Mouse (Mus musculus): ENCODE results near the gene Ccdc169. TPM values are rescaled to one million over a fixed set of nuclear protein-coding genes. Genes with fewer than 3 reads are reported as not detected.
A peak's percentile ranks its signal among the peaks of the same experiment; 100 is the strongest.

Ccdc169 gene
- total RNA-seq (2017), result 0.63 TPM in 1 of 2 replicates, not detected in the other

DNA sequence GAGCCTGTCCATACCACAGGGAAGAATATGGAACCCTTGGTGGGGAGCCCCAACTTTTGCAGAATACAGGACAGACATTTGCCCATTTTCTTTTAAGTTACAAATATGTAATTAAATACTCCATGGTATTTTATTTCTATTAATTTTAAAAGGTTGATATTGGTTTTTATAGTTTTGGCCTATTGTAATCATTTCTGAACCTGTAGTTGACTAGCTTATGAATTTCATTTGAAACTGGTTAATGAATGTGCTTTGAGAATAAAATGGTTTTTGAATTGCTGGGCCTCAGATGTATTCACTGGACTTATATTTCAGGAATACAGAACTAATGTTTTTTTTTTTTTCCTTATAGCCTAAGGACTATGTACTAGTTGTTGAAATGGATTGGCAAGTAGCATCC is at the start of gene Ccdc169:
Gene Ccdc169 (plus strand): TSS at position 301 of the 400 bp plus-strand sequence.
- no peak for ATAC-seq (replicated peaks in 1 of 2; ENCODE audit: insufficient read depth in 1 of 2, low FRiP score in 2 of 2, low TSS enrichment in 1 of 2, low read depth in 1 of 2, poor library complexity in 2 of 2, severe bottlenecking in 2 of 2)

DNA sequence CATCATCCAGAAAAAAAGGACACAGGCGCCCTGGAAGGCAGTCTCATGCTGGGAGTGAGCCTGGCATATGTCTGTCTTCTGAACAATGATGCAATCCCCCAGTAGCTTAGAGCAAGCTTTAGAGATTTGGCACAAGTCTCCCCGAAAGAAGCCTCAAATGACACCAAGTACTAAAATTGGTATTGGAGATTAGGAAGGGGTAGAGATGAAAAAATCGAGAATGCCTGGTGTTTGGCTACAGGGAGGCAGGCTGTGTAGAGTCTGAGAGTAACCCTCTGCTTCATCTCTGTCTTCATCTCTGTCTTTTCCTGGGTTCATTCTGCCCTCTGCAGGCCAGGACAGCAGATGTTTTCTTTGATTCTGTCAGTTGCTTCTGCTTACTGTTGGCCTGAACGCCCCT is 49.8 kb upstream of the Ccdc169 start:
- ATAC-seq (replicated peaks in 1 of 2; ENCODE audit: insufficient read depth in 1 of 2, low FRiP score in 2 of 2, low TSS enrichment in 1 of 2, low read depth in 1 of 2, poor library complexity in 2 of 2, severe bottlenecking in 2 of 2), result no peak

DNA sequence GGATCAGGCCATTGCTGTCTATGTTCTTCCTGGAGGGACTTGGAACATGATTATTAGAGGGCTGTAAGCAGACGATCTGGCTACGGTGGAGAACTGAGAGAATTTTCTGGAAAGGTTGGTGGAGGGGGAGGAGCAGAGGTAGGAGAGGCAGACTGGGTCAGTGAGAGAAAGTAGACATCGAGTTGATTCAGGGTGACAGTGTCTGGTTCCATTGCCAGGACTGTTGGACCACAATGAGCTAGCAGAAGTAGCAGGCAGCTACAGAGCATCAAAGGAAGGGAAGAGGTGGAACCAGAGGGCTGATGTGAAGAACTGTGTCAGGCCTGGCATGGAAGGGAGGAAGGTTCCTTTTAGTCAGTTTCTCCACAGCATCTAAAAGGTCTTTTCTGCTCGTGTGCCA is 48.8 kb upstream of the Ccdc169 start:
- ATAC-seq (replicated peaks in 1 of 2; ENCODE audit: insufficient read depth in 1 of 2, low FRiP score in 2 of 2, low TSS enrichment in 1 of 2, low read depth in 1 of 2, poor library complexity in 2 of 2, severe bottlenecking in 2 of 2), result peak; percentile 69 to 81

DNA sequence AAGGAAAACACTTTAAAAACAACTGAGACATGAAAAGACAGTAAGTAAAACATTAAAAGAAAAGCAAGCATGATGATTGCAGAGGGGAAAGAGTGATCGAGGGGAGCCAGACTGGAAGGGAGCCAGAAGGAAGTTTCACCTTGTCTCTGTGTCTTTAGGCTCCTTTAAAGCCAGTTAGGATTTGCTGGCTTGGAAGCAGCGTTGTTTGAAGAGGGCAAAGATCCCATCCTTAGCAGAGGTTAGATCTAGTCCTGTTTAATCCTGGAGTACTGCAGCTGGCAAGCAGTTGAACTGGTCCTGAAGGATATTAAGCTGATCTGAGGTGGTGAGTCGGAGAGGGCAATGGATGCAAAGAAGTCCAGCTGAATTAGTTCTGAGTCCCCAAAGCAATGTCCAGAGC is 48.3 kb upstream of the Ccdc169 start:
- no peak for ATAC-seq (replicated peaks in 1 of 2; ENCODE audit: insufficient read depth in 1 of 2, low FRiP score in 2 of 2, low TSS enrichment in 1 of 2, low read depth in 1 of 2, poor library complexity in 2 of 2, severe bottlenecking in 2 of 2)

DNA sequence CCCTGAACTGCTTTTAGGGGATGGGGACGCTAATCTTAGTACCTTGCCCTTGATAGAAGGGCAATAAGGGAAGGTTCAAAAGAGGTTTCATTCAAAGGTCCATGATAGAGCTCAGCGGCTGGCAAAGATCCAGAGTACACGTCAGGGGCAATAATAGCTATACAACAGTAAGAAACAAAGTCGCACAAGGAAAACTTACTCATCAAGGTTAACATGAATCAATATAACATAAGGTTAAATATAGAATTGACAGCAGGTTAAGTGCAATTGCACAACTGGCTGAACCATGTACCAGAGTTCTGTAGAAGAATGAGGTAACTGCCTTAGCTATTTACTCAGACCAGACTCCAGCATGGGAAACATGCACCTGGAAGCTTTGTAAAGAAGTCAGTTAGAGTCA is 47.8 kb upstream of the Ccdc169 start:
- ATAC-seq (replicated peaks in 1 of 2; ENCODE audit: insufficient read depth in 1 of 2, low FRiP score in 2 of 2, low TSS enrichment in 1 of 2, low read depth in 1 of 2, poor library complexity in 2 of 2, severe bottlenecking in 2 of 2), result no peak

GRCm38 (mm10) chr3:55093161-55093560 is 44.0 kb upstream of the Ccdc169 start:
- ATAC-seq (replicated peaks in 1 of 2; ENCODE audit: insufficient read depth in 1 of 2, low FRiP score in 2 of 2, low TSS enrichment in 1 of 2, low read depth in 1 of 2, poor library complexity in 2 of 2, severe bottlenecking in 2 of 2), result no peak

DNA sequence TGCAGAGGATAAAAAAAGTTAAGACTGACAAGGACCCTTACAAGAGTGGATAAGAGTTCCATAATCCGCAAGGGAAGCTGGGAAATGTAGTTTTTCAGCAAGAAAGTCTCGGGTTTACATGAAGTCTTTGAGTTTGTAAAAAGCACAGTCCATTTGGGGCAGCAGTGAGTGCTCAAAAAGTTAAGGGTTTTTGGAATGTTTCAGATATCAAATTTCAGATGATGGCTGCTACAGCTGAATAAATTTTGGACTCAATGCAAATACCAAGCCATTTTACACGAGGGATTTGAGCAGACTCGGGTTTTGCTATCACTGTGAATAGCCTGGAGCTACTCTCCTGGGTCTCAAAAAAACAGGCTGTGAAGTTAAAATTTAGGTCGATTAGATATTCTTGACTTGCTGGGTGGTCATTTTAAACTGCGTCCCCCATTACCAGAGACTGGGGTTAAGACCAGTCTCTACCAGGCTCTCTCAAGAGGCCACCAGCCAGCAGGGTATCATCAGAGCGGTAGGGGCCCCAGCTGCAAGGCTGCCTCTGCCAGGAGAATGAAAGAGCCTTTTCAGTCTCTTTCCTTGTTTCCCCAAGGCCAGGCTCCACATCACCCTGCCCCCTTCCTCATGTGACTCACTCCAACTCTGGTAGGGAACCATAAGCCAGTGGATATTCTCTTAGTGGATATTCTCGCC is 41.0 kb upstream of the Ccdc169 start:
- ATAC-seq (replicated peaks in 1 of 2; ENCODE audit: insufficient read depth in 1 of 2, low FRiP score in 2 of 2, low TSS enrichment in 1 of 2, low read depth in 1 of 2, poor library complexity in 2 of 2, severe bottlenecking in 2 of 2), result no peak

DNA sequence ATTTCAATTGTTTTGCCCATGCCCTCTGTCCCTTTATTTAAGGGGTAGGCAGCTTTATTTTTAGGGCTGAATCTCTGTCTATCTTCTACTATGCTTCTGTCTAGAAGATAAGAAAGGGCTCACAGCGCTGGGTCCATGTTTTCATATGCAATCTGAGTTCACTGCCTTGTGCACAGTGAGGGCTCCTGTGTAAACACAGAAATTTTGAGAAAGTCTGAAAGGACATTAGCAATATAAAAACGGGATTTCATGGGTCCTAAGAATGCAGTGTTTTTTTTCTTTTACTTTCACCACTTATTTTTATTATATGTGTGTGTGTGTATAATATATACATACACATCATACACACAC is 40.5 kb upstream of the Ccdc169 start:
- ATAC-seq (replicated peaks in 1 of 2; ENCODE audit: insufficient read depth in 1 of 2, low FRiP score in 2 of 2, low TSS enrichment in 1 of 2, low read depth in 1 of 2, poor library complexity in 2 of 2, severe bottlenecking in 2 of 2), result no peak

- ATAC-seq (replicated peaks in 1 of 2; ENCODE audit: insufficient read depth in 1 of 2, low FRiP score in 2 of 2, low TSS enrichment in 1 of 2, low read depth in 1 of 2, poor library complexity in 2 of 2, severe bottlenecking in 2 of 2), result no peak
These were observed 40.0 kb upstream of the Ccdc169 start for GRCm38 (mm10) chr3:55097186-55097585.

- ATAC-seq (replicated peaks in 1 of 2; ENCODE audit: insufficient read depth in 1 of 2, low FRiP score in 2 of 2, low TSS enrichment in 1 of 2, low read depth in 1 of 2, poor library complexity in 2 of 2, severe bottlenecking in 2 of 2), result no peak
These were observed 39.1 kb upstream of the Ccdc169 start for GRCm38 (mm10) chr3:55098014-55098413.

DNA sequence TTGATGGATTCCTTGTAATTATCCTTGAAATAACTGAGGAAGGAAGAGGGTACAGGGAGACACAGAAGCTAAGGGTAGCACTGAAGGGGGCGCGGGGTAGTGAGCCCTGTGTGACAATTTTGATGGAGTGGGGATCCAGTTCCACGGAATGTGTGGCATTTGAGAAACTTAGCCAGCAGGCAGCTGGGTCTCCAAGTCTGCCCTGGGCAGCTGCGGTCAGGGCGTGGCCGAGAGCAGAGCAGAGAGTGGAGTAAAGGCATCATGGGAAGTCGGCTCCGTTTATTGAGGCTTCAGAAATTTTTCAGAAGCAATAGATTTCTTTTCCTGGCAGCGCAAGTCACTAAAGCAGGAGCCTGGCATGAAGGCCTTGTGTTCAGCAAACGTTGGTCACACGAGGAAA is 38.1 kb upstream of the Ccdc169 start:
- ATAC-seq (replicated peaks in 1 of 2; ENCODE audit: insufficient read depth in 1 of 2, low FRiP score in 2 of 2, low TSS enrichment in 1 of 2, low read depth in 1 of 2, poor library complexity in 2 of 2, severe bottlenecking in 2 of 2), result no peak

GRCm38 (mm10) chr3:55101092-55101491 is 36.0 kb upstream of the Ccdc169 start:
- no peak for ATAC-seq (replicated peaks in 1 of 2; ENCODE audit: insufficient read depth in 1 of 2, low FRiP score in 2 of 2, low TSS enrichment in 1 of 2, low read depth in 1 of 2, poor library complexity in 2 of 2, severe bottlenecking in 2 of 2)

GRCm38 (mm10) chr3:55105372-55106023 is 31.6 kb upstream of the Ccdc169 start:
- ATAC-seq (replicated peaks in 1 of 2; ENCODE audit: insufficient read depth in 1 of 2, low FRiP score in 2 of 2, low TSS enrichment in 1 of 2, low read depth in 1 of 2, poor library complexity in 2 of 2, severe bottlenecking in 2 of 2), result no peak

GRCm38 (mm10) chr3:55106051-55106450 is 31.1 kb upstream of the Ccdc169 start:
- no peak for ATAC-seq (replicated peaks in 1 of 2; ENCODE audit: insufficient read depth in 1 of 2, low FRiP score in 2 of 2, low TSS enrichment in 1 of 2, low read depth in 1 of 2, poor library complexity in 2 of 2, severe bottlenecking in 2 of 2)

- no peak for ATAC-seq (replicated peaks in 1 of 2; ENCODE audit: insufficient read depth in 1 of 2, low FRiP score in 2 of 2, low TSS enrichment in 1 of 2, low read depth in 1 of 2, poor library complexity in 2 of 2, severe bottlenecking in 2 of 2)
These were observed 28.0 kb upstream of the Ccdc169 start for GRCm38 (mm10) chr3:55109097-55109496.

GRCm38 (mm10) chr3:55111935-55112709 is 25.0 kb upstream of the Ccdc169 start, which contains the start of gene Spg20:
Gene Spg20 (plus strand): TSS chr3:55112108.
- peak; percentile 90 to 94 for ATAC-seq (replicated peaks in 1 of 2; ENCODE audit: insufficient read depth in 1 of 2, low FRiP score in 2 of 2, low TSS enrichment in 1 of 2, low read depth in 1 of 2, poor library complexity in 2 of 2, severe bottlenecking in 2 of 2)

GRCm38 (mm10) chr3:55112710-55113415 is 24.3 kb upstream of the Ccdc169 start:
- ATAC-seq (replicated peaks in 1 of 2; ENCODE audit: insufficient read depth in 1 of 2, low FRiP score in 2 of 2, low TSS enrichment in 1 of 2, low read depth in 1 of 2, poor library complexity in 2 of 2, severe bottlenecking in 2 of 2), result peak; percentile 12 to 20; a peak in 1 of 4 replicates

Data from hematopoietic stem cell, adult 5-6 weeks (primary cell).